Mouse (Mus musculus): ENCODE results near the gene Fam124b. TPM values are rescaled to one million over a fixed set of nuclear protein-coding genes. Genes with fewer than 3 reads are reported as not detected.

Gene Fam124b
- total RNA-seq (2023) = under 1 TPM; 0.24 to 0.39 TPM

DNA sequence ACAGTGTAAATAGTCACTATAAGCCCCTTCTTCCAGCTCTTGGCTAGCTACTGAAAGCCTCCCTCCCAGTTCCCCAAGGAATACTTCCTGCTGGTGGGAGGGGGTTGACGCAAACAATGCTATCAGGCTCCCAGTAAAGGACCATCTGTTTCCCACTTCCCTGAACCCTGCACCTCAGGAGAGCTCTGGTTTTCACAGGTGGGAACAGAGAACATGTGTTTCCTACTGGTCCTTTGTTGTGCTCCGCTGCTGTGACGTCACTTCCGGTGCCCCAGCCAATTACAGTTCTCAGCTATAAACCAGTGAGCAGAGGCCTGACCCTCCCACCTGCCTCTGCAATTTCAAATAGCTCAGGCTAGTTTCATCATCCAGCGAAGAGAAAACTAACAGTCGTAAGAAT is at the start of gene Fam124b:
Fam124b (minus strand) TSS at position 206 of the 400 bp plus-strand sequence.

Other genes starting within 250 kb of the Fam124b start
- 100 to 1,000 TPM; 108 to 113 TPM for gene Cul3, start 122.0 kb upstream of the Fam124b start, total RNA-seq (2023)
- not detected for gene Gm45261, start 243.0 kb upstream of the Fam124b start, total RNA-seq (2023)

Data from monocyte, adult 59 days (primary cell).